Mouse (Mus musculus) cerebellum, adult 2 months (tissue): ENCODE data around the gene Cct6b. TPM values are rescaled to one million over a fixed set of nuclear protein-coding genes. Genes with fewer than 3 reads are reported as not detected.

Source experiments
- DNase-seq, 2 experiments: peaks; one replicate each; pipeline ENCODE4 v3.0.0; 2021
- H3K27ac ChIP-seq: fragments of 200-500 bp; 2 replicates; pipeline ENCODE4 v1.5.1; 2012; ENCODE audit warnings: low read length, control low read depth, inconsistent platforms; ENCODE audit not compliant: insufficient read depth
- H3K27me3 ChIP-seq: fragments of 200-500 bp; 2 replicates; pipeline ENCODE4 v1.6.1; 2012; ENCODE audit warnings: inconsistent platforms, mild to moderate bottlenecking, low read length, moderate library complexity; ENCODE audit not compliant: control insufficient read depth, insufficient read depth
- H3K4me1 ChIP-seq: fragments of 200-500 bp; 2 replicates; pipeline ENCODE4 v1.6.1; 2011; ENCODE audit warnings: low read length; ENCODE audit not compliant: control insufficient read depth, insufficient read depth
- H3K4me3 ChIP-seq: fragments of 200-500 bp; replicated peaks from 2 replicates; pipeline ENCODE3; 2011; ENCODE audit warnings: mild to moderate bottlenecking, low read depth, low read length, control low read depth; ENCODE audit not compliant: insufficient read depth
- CTCF ChIP-seq: fragments of 200-500 bp; IDR thresholded peaks from 2 replicates; pipeline ENCODE4 v1.5.1; 2011; ENCODE audit warnings: low read depth, mild to moderate bottlenecking, control low read depth, low read length, moderate library complexity, borderline replicate concordance; ENCODE audit not compliant: insufficient read depth
- POLR2A ChIP-seq: fragments of 200-500 bp; IDR thresholded peaks from 2 replicates; pipeline ENCODE4 v1.6.1; 2011; ENCODE audit warnings: low read length, control low read depth, borderline replicate concordance; ENCODE audit not compliant: insufficient read depth
- WGBS: fragments of 180-500 bp; shearing (Covaris S2); methylation state at CpG from one replicate; pipeline ENCODE4 v1.1.7; 2018; 5-methylcytosine and 5-hydroxymethylcytosine counted together
- polyA plus RNA-seq: library from polyadenylated mRNA; depleted of rRNA; stranded (reverse); fragments of >200 nt; gene quantifications from 2 replicates; pipeline ENCODE4 v1.2.3, GENCODE M21; 2012

The Cct6b gene
- polyA plus RNA-seq, 1 experiment, result 0.23 TPM

GRCm38 (mm10) chr11:82764438-82764924 is 360 bp upstream of the Cct6b start:
- Histone ChIP-seq H3K4me3 (peak overlapping the region; percentile 91), H3K27ac (peak overlapping the region; percentile 8), H3K27me3 (no peaks in the 10 kb centered on the region), H3K4me1 (no peaks in the 10 kb centered on the region)
- TF ChIP-seq POLR2A (no peak), CTCF (no peak)
- WGBS, result under 1% methylated on average over 28 of the region's 28 CpGs
- DNase-seq, result no peak

- 8% methylated on average over 4 of the region's 4 CpGs for WGBS
- peak overlapping the region; percentile 91 for H3K4me3 ChIP-seq
These were observed 860 bp downstream of the Cct6b start for GRCm38 (mm10) chr11:82763261-82763660.

GRCm38 (mm10) chr11:82762286-82762829 is 1.8 kb downstream of the Cct6b start:
- Histone ChIP-seq H3K27me3 (no peaks in the 10 kb centered on the region), H3K27ac (no peak overlapping the region), H3K4me3 (no peak overlapping the region), H3K4me1 (no peaks in the 10 kb centered on the region)
- TF ChIP-seq POLR2A, result no peak
- TF ChIP-seq CTCF, result no peak
- DNase-seq, result no peak
- WGBS, result 84% methylated on average over 6 of the region's 6 CpGs

More at GRCm38 (mm10) chr11:82763261-82763660, 860 bp downstream of the Cct6b start:
- Histone ChIP-seq H3K4me1 (no peaks in the 10 kb centered on the region), H3K27me3 (no peaks in the 10 kb centered on the region), H3K27ac (no peak overlapping the region)
- TF ChIP-seq CTCF (no peak), POLR2A (no peak)
- DNase-seq, result no peak

GRCm38 (mm10) chr11:82755919-82756318 is 8.2 kb downstream of the Cct6b start:
- 92% methylated on average over 1 of the region's 1 CpGs for WGBS
- Histone ChIP-seq H3K27me3 (no peaks in the 10 kb centered on the region), H3K27ac (no peak overlapping the region), H3K4me1 (no peaks in the 10 kb centered on the region), H3K4me3 (no peak overlapping the region)
- DNase-seq, result no peak
- TF ChIP-seq CTCF, result no peak
- no peak for TF ChIP-seq POLR2A

GRCm38 (mm10) chr11:82752349-82753115 is 11.6 kb downstream of the Cct6b start:
- 75% methylated on average over 6 of the region's 6 CpGs for WGBS
- TF ChIP-seq CTCF (no peak), POLR2A (no peak)

GRCm38 (mm10) chr11:82746857-82747366 is 17.2 kb downstream of the Cct6b start:
- no peak overlapping the region for H3K27ac ChIP-seq
- H3K27me3 ChIP-seq, result no peaks in the 10 kb centered on the region; the same call in 1 of the 2 replicates
- no peak overlapping the region for H3K4me3 ChIP-seq
- 83% methylated on average over 8 of the region's 8 CpGs for WGBS
- no peak for DNase-seq
- no peaks in the 10 kb centered on the region for H3K4me1 ChIP-seq
- TF ChIP-seq CTCF, result no peak
- no peak for TF ChIP-seq POLR2A

More at GRCm38 (mm10) chr11:82752349-82753115, 11.6 kb downstream of the Cct6b start:
- DNase-seq, result no peak
- Histone ChIP-seq H3K4me3 (no peak overlapping the region), H3K27me3 (no peaks in the 10 kb centered on the region), H3K27ac (no peak overlapping the region), H3K4me1 (no peaks in the 10 kb centered on the region)

- H3K27ac ChIP-seq, result no peak overlapping the region
- no peak overlapping the region for H3K4me3 ChIP-seq
- DNase-seq, result peak in 1 of 2 experiments; percentile 10
- 32% methylated on average over 6 of the region's 6 CpGs for WGBS
- no peak for TF ChIP-seq POLR2A
- TF ChIP-seq CTCF, result peak; percentile 15; the same call in 1 of the 2 replicates
- no peaks in the 10 kb centered on the region; the same call in 1 of the 2 replicates for H3K27me3 ChIP-seq
- no peaks in the 10 kb centered on the region for H3K4me1 ChIP-seq
These were observed 18.0 kb downstream of the Cct6b start for GRCm38 (mm10) chr11:82746138-82746537.

GRCm38 (mm10) chr11:82739006-82739405 is 25.1 kb downstream of the Cct6b start:
- H3K4me1 ChIP-seq, result no peaks in the 10 kb centered on the region
- DNase-seq, result no peak
- H3K27ac ChIP-seq, result no peak overlapping the region
- TF ChIP-seq CTCF (no peak), POLR2A (no peak)
- H3K4me3 ChIP-seq, result no peak overlapping the region
- H3K27me3 ChIP-seq, result no peaks in the 10 kb centered on the region
